Mouse (Mus musculus) heart, postnatal 0 days (tissue): ENCODE results near the gene Gm4559.
A peak's percentile ranks its signal among the peaks of the same experiment; 100 is the strongest.
"Not testable (repeated sequence)": the region's sequence is repeated elsewhere in the genome, so short reads cannot be mapped to it uniquely, and the experiment has no call there.

Source experiments
- CTCF ChIP-seq: IDR thresholded peaks from 2 replicates; pipeline ENCODE4 v1.5.1; 2016; ENCODE audit warnings: antibody characterized with exemption, control low read depth, low read depth
- EP300 ChIP-seq: IDR thresholded peaks from 2 replicates; pipeline ENCODE4 v1.6.1; 2016; ENCODE audit warnings: antibody characterized with exemption, low read depth

DNA sequence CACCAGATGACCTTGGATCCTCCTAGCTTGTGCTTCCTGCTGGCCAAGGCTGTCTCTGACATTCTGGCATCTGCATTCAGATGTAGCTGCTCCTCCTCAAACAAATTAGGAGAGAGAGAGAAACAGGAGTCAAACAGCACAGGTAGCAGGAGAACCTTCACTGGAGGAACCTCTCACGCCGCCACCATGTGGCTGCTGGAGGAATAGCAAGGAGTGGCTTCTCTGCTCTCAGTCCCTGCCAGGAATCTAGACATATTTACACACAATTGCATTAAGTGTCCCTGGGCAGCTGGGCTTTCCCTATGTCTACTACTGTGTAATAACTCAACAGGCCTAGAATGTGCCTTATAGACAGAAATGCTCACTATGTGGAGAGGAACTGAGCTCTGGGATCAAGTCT is 19.7 kb upstream of the Gm4559 start:
- TF ChIP-seq CTCF = peak; percentile 52
- TF ChIP-seq EP300 = not testable (repeated sequence)
